Mouse (Mus musculus) forebrain, embryonic 15.5 days (tissue): ENCODE measurements around the gene Sohlh2. TPM values are rescaled to one million over a fixed set of nuclear protein-coding genes. Genes with fewer than 3 reads are reported as not detected.
"Not testable (repeated sequence)": the region's sequence is repeated elsewhere in the genome, so short reads cannot be mapped to it uniquely, and the experiment has no call there.

Experiments used
- ATAC-seq: fragments of 200-750 bp; cut with Nextera tagmentation; replicated peaks from 2 replicates; pipeline ENCODE4 v1.8.0; 2017; ENCODE audit warnings: mild to moderate bottlenecking, moderate TSS enrichment, moderate library complexity
- H3K27ac ChIP-seq: fragments of 300-500 bp; sonication (generic); replicated peaks from 2 replicates; pipeline ENCODE4 v1.5.1; 2015; ENCODE audit warnings: mild to moderate bottlenecking, inconsistent platforms
- H3K27me3 ChIP-seq: fragments of 300-500 bp; sonication (generic); 2 replicates; pipeline ENCODE4 v1.6.1; 2015; ENCODE audit warnings: inconsistent platforms
- H3K36me3 ChIP-seq: fragments of 300-500 bp; sonication (generic); 2 replicates; pipeline ENCODE4 v1.6.1; 2015; ENCODE audit warnings: mild to moderate bottlenecking, inconsistent platforms
- H3K4me1 ChIP-seq: fragments of 300-500 bp; sonication (generic); 2 replicates; pipeline ENCODE4 v1.6.1; 2015; ENCODE audit warnings: inconsistent platforms
- H3K4me2 ChIP-seq: fragments of 300-500 bp; sonication (generic); replicated peaks from 2 replicates; pipeline ENCODE4 v1.6.1; 2015; ENCODE audit warnings: mild to moderate bottlenecking, inconsistent platforms
- H3K4me3 ChIP-seq: fragments of 300-500 bp; sonication (generic); 2 replicates; pipeline ENCODE4 v1.5.1; 2015; ENCODE audit warnings: mild to moderate bottlenecking, inconsistent platforms
- H3K9ac ChIP-seq: fragments of 300-500 bp; sonication (generic); replicated peaks from 2 replicates; pipeline ENCODE4 v1.6.1; 2015; ENCODE audit warnings: mild to moderate bottlenecking, inconsistent platforms
- H3K9me3 ChIP-seq: fragments of 300-500 bp; sonication (generic); 2 replicates; pipeline ENCODE4 v1.6.1; 2016; ENCODE audit warnings: inconsistent platforms
- WGBS: fragments of 180-500 bp; shearing (Covaris S2); methylation state at CpG from one replicate; pipeline ENCODE4 v1.1.7; 2015; ENCODE audit warnings: mixed read lengths; 5-methylcytosine and 5-hydroxymethylcytosine counted together
- polyA plus RNA-seq: library from polyadenylated mRNA; unstranded; fragments of >200 nt; fragmentation: Nextera tagmentation; extraction: Ambion mirVana; gene quantifications from 2 replicates; pipeline ENCODE4 v1.2.1, GENCODE M21; 2015

The Sohlh2 gene
- polyA plus RNA-seq, 1 experiment from 2014 or later, result not detected

GRCm38 (mm10) chr3:55161144-55161543 is 20.7 kb upstream of the Sohlh2 start:
- no peaks in the 10 kb centered on the region for H3K36me3 ChIP-seq
- no peaks in the 10 kb centered on the region for H3K4me1 ChIP-seq
- WGBS, result 58% methylated on average over 7 of the region's 7 CpGs
- H3K9ac ChIP-seq, result no peak overlapping the region
- H3K4me2 ChIP-seq, result no peak overlapping the region
- H3K4me3 ChIP-seq, result no peak overlapping the region
- ATAC-seq, result 0 out of 2 replicates have a peak, but pooled peaks have one; percentile 26
- no peaks in the 10 kb centered on the region for H3K27me3 ChIP-seq
- no peaks in the 10 kb centered on the region for H3K9me3 ChIP-seq
- H3K27ac ChIP-seq, result no peak overlapping the region

- no peak overlapping the region for H3K27ac ChIP-seq
- no peak overlapping the region for H3K4me3 ChIP-seq
- H3K4me1 ChIP-seq, result no peaks in the 10 kb centered on the region
- H3K4me2 ChIP-seq, result no peak overlapping the region
- H3K36me3 ChIP-seq, result no peaks in the 10 kb centered on the region
- no peaks in the 10 kb centered on the region for H3K9me3 ChIP-seq
- WGBS, result 60% methylated on average over 4 of the region's 4 CpGs
- ATAC-seq, result no peak
- no peaks in the 10 kb centered on the region for H3K27me3 ChIP-seq
- H3K9ac ChIP-seq, result no peak overlapping the region
Observed at GRCm38 (mm10) chr3:55163510-55163909, 18.3 kb upstream of the Sohlh2 start.

GRCm38 (mm10) chr3:55172478-55172877 is 9.3 kb upstream of the Sohlh2 start:
- no peak overlapping the region for H3K4me2 ChIP-seq

GRCm38 (mm10) chr3:55177271-55177670 is 4.6 kb upstream of the Sohlh2 start:
- no peak overlapping the region for H3K4me3 ChIP-seq
- H3K9me3 ChIP-seq, result no peaks in the 10 kb centered on the region
- ATAC-seq, result no peak
- H3K36me3 ChIP-seq, result no peaks in the 10 kb centered on the region
- H3K27ac ChIP-seq, result no peak overlapping the region
- WGBS, result 66% methylated on average over 6 of the region's 6 CpGs
- H3K4me1 ChIP-seq, result no peaks in the 10 kb centered on the region
- no peak overlapping the region for H3K9ac ChIP-seq
- no peak overlapping the region for H3K4me2 ChIP-seq
- no peaks in the 10 kb centered on the region for H3K27me3 ChIP-seq

More at GRCm38 (mm10) chr3:55172478-55172877, 9.3 kb upstream of the Sohlh2 start:
- Histone ChIP-seq H3K9me3 (no peaks in the 10 kb centered on the region), H3K27me3 (no peaks in the 10 kb centered on the region), H3K4me3 (no peak overlapping the region), H3K36me3 (no peaks in the 10 kb centered on the region), H3K4me1 (no peaks in the 10 kb centered on the region), H3K27ac (no peak overlapping the region), H3K9ac (no peak overlapping the region)
- WGBS, result 81% methylated on average over 3 of the region's 3 CpGs
- no peak for ATAC-seq

GRCm38 (mm10) chr3:55191668-55192067 is 9.8 kb downstream of the Sohlh2 start:
- Histone ChIP-seq H3K4me2 (no peak overlapping the region), H3K4me1 (no peaks in the 10 kb centered on the region), H3K9ac (no peak overlapping the region), H3K4me3 (no peak overlapping the region), H3K36me3 (no peaks in the 10 kb centered on the region), H3K27ac (no peak overlapping the region), H3K27me3 (no peaks in the 10 kb centered on the region), H3K9me3 (no peaks in the 10 kb centered on the region)
- WGBS, result 89% methylated on average over 4 of the region's 4 CpGs
- no peak for ATAC-seq

GRCm38 (mm10) chr3:55193351-55193750 is 11.5 kb downstream of the Sohlh2 start:
- H3K27me3 ChIP-seq, result no peaks in the 10 kb centered on the region
- H3K4me1 ChIP-seq, result no peaks in the 10 kb centered on the region
- WGBS, result 74% methylated on average over 2 of the region's 2 CpGs
- no peak overlapping the region for H3K27ac ChIP-seq
- H3K9me3 ChIP-seq, result no peaks in the 10 kb centered on the region
- H3K4me2 ChIP-seq, result no peak overlapping the region
- ATAC-seq, result no peak
- H3K9ac ChIP-seq, result no peak overlapping the region
- H3K36me3 ChIP-seq, result no peaks in the 10 kb centered on the region
- no peak overlapping the region for H3K4me3 ChIP-seq

- Histone ChIP-seq H3K4me2 (no peak overlapping the region), H3K9ac (no peak overlapping the region), H3K4me1 (no peaks in the 10 kb centered on the region), H3K36me3 (no peaks in the 10 kb centered on the region), H3K9me3 (no peaks in the 10 kb centered on the region), H3K27me3 (no peaks in the 10 kb centered on the region), H3K27ac (no peak overlapping the region), H3K4me3 (no peak overlapping the region)
- no peak for ATAC-seq
- WGBS, result 41% methylated on average over 8 of the region's 8 CpGs
Observed at GRCm38 (mm10) chr3:55194792-55195191, 13.0 kb downstream of the Sohlh2 start.

GRCm38 (mm10) chr3:55195581-55196327 is 13.9 kb downstream of the Sohlh2 start:
- H3K4me1 ChIP-seq, result no peaks in the 10 kb centered on the region
- H3K4me3 ChIP-seq, result no peak overlapping the region
- no peaks in the 10 kb centered on the region for H3K27me3 ChIP-seq
- H3K4me2 ChIP-seq, result no peak overlapping the region
- no peaks in the 10 kb centered on the region for H3K9me3 ChIP-seq
- no peaks in the 10 kb centered on the region for H3K36me3 ChIP-seq
- H3K27ac ChIP-seq, result no peak overlapping the region
- ATAC-seq, result no peak
- 88% methylated on average over 5 of the region's 5 CpGs for WGBS
- H3K9ac ChIP-seq, result no peak overlapping the region

GRCm38 (mm10) chr3:55196328-55196710 is 14.5 kb downstream of the Sohlh2 start:
- H3K36me3 ChIP-seq, result no peaks in the 10 kb centered on the region
- H3K27ac ChIP-seq, result no peak overlapping the region
- H3K4me2 ChIP-seq, result no peak overlapping the region
- no peaks in the 10 kb centered on the region for H3K27me3 ChIP-seq
- H3K9me3 ChIP-seq, result no peaks in the 10 kb centered on the region
- H3K4me3 ChIP-seq, result no peak overlapping the region
- WGBS, result 91% methylated on average over 2 of the region's 2 CpGs
- no peak for ATAC-seq
- no peaks in the 10 kb centered on the region for H3K4me1 ChIP-seq
- H3K9ac ChIP-seq, result no peak overlapping the region

- H3K27me3 ChIP-seq, H3K4me3 ChIP-seq, H3K36me3 ChIP-seq, H3K9ac ChIP-seq, H3K27ac ChIP-seq, ATAC-seq, H3K4me1 ChIP-seq, H3K4me2 ChIP-seq, H3K9me3 ChIP-seq: not testable (repeated sequence)
- WGBS, result 92% methylated on average over 11 of the region's 11 CpGs
Observed at GRCm38 (mm10) chr3:55203621-55204020, 21.8 kb downstream of the Sohlh2 start.

- Histone ChIP-seq H3K9ac (no peak overlapping the region), H3K36me3 (no peaks in the 10 kb centered on the region), H3K9me3 (no peaks in the 10 kb centered on the region), H3K27me3 (no peaks in the 10 kb centered on the region), H3K4me2 (no peak overlapping the region), H3K4me3 (no peak overlapping the region), H3K4me1 (no peaks in the 10 kb centered on the region), H3K27ac (no peak overlapping the region)
- ATAC-seq, result no peak
- 97% methylated on average over 2 of the region's 2 CpGs for WGBS
Observed at GRCm38 (mm10) chr3:55206413-55206812, 24.6 kb downstream of the Sohlh2 start.

GRCm38 (mm10) chr3:55207665-55208064 is 25.8 kb downstream of the Sohlh2 start:
- Histone ChIP-seq H3K27me3 (no peaks in the 10 kb centered on the region), H3K4me1 (no peaks in the 10 kb centered on the region), H3K4me2 (no peak overlapping the region), H3K9ac (no peak overlapping the region), H3K27ac (no peak overlapping the region), H3K9me3 (no peaks in the 10 kb centered on the region), H3K4me3 (no peak overlapping the region), H3K36me3 (no peaks in the 10 kb centered on the region)
- 62% methylated on average over 6 of the region's 6 CpGs for WGBS
- ATAC-seq, result no peak

GRCm38 (mm10) chr3:55212254-55212653 is 30.4 kb downstream of the Sohlh2 start:
- Histone ChIP-seq H3K36me3 (no peaks in the 10 kb centered on the region), H3K4me2 (no peak overlapping the region), H3K9me3 (no peaks in the 10 kb centered on the region), H3K9ac (no peak overlapping the region), H3K27ac (no peak overlapping the region), H3K4me3 (no peak overlapping the region), H3K4me1 (peaks cover 15% of the 10 kb centered on the region), H3K27me3 (no peaks in the 10 kb centered on the region)
- WGBS, result 20% methylated on average over 2 of the region's 2 CpGs
- ATAC-seq, result no peak
